Mouse (Mus musculus) spleen, adult 2 months (tissue): Measurements from ENCODE around the gene Zfp428.

Source experiments
- CTCF ChIP-seq: fragments of 200-500 bp; IDR thresholded peaks from 2 replicates; pipeline ENCODE4 v1.5.1; 2011; ENCODE audit warnings: mild to moderate bottlenecking, inconsistent platforms; ENCODE audit not compliant: insufficient read depth, insufficient read length, insufficient replicate concordance; ENCODE audit errors: extremely low read depth
- POLR2A ChIP-seq: fragments of 200-500 bp; IDR thresholded peaks from 2 replicates; pipeline ENCODE4 v1.6.1; 2011; ENCODE audit warnings: low read depth, low read length, inconsistent platforms

- TF ChIP-seq POLR2A: no peak
- TF ChIP-seq CTCF: no peak
These were observed 36.5 kb upstream of the Zfp428 start for GRCm38 (mm10) chr7:24470356-24470755.
